Mouse (Mus musculus) liver, embryonic 13.5 days (tissue): ENCODE data around the gene Lce1i. TPM values are rescaled to one million over a fixed set of nuclear protein-coding genes. Genes with fewer than 3 reads are reported as not detected.
"Not testable (repeated sequence)": the region's sequence is repeated elsewhere in the genome, so short reads cannot be mapped to it uniquely, and the experiment has no call there.

Experiments
- ATAC-seq: fragments of 200-750 bp; cut with Nextera tagmentation; 2 replicates; pipeline ENCODE4 v1.8.0; 2017; ENCODE audit warnings: low read depth, mild to moderate bottlenecking, moderate number of reproducible peaks, moderate library complexity
- DNase-seq: peaks from one replicate; pipeline ENCODE4 v3.0.0; 2022
- H3K27ac ChIP-seq: fragments of 300-500 bp; sonication (generic); 2 replicates; pipeline ENCODE4 v1.5.1; 2015; ENCODE audit warnings: moderate library complexity, mild to moderate bottlenecking, inconsistent platforms
- H3K27me3 ChIP-seq: fragments of 300-500 bp; sonication (generic); 2 replicates; pipeline ENCODE4 v1.6.1; 2015; ENCODE audit warnings: mild to moderate bottlenecking, inconsistent platforms
- H3K36me3 ChIP-seq: fragments of 300-500 bp; sonication (generic); 2 replicates; pipeline ENCODE4 v1.6.1; 2015; ENCODE audit warnings: mild to moderate bottlenecking, inconsistent platforms
- H3K4me1 ChIP-seq: fragments of 300-500 bp; sonication (generic); replicated peaks from 2 replicates; pipeline ENCODE4 v1.6.1; 2015; ENCODE audit warnings: inconsistent platforms
- H3K4me2 ChIP-seq: fragments of 300-500 bp; sonication (generic); 2 replicates; pipeline ENCODE4 v1.6.1; 2015; ENCODE audit warnings: inconsistent platforms, mild to moderate bottlenecking, moderate library complexity
- H3K4me3 ChIP-seq: fragments of 300-500 bp; sonication (generic); replicated peaks from 2 replicates; pipeline ENCODE4 v1.5.1; 2015; ENCODE audit warnings: mild to moderate bottlenecking, inconsistent platforms
- H3K9ac ChIP-seq: fragments of 300-500 bp; sonication (generic); 2 replicates; pipeline ENCODE4 v1.6.1; 2015; ENCODE audit warnings: mild to moderate bottlenecking, inconsistent platforms
- H3K9me3 ChIP-seq: fragments of 300-500 bp; sonication (generic); replicated peaks from 2 replicates; pipeline ENCODE4 v1.6.1; 2016; ENCODE audit warnings: inconsistent platforms
- WGBS: fragments of 180-500 bp; shearing (Covaris S2); methylation state at CpG from one replicate; pipeline ENCODE4 v1.1.7; 2015; ENCODE audit not compliant: insufficient replicate concordance; 5-methylcytosine and 5-hydroxymethylcytosine counted together
- polyA plus RNA-seq: library from polyadenylated mRNA; unstranded; fragments of >200 nt; fragmentation: Nextera tagmentation; extraction: Ambion mirVana; gene quantifications from 2 replicates; pipeline ENCODE4 v1.2.1, GENCODE M21; 2015

Lce1i gene
- polyA plus RNA-seq, result not detected in 2 replicates

- H3K36me3 ChIP-seq, result no peaks in the 10 kb centered on the region
- no peaks in the 10 kb centered on the region for H3K9me3 ChIP-seq
- 40% methylated on average over 1 of the region's 1 CpGs for WGBS
- H3K27me3 ChIP-seq, result no peaks in the 10 kb centered on the region
- no peak within 1 kb of the TSS for H3K27ac ChIP-seq
- H3K4me2 ChIP-seq, result no peak within 1 kb of the TSS
- no peaks in the 10 kb centered on the region for H3K4me1 ChIP-seq
- H3K4me3 ChIP-seq, result no peak within 1 kb of the TSS
- ATAC-seq (no peak), DNase-seq (no peak)
- H3K9ac ChIP-seq, result no peak within 1 kb of the TSS
Observed at GRCm38 (mm10) chr3:92778799-92779198, at the start of gene Lce1i. Lce1i (minus strand) TSS chr3:92778899.

DNA sequence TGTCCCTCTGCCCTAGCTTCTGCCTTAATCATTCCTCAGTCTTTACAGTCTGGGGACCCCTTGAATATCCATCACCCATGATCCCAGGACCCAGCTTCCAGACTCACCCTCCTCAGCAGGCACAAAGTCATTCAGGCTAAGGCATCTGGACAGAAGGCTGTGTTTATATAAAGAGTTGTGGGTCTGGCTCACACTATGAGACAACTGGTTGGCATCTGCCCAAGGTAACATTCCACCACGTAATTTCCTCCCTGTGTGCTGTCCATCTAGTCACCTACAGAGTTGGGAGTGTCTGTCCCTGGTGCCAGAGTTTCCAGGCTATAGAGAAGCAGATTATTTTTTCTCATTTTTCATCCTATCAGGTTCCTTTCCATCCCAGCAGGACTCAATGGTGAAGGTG is 48.4 kb upstream of the Lce1i start, which contains the start of gene Kprp:
Kprp (minus strand) TSS at position 140 of the 400 bp plus-strand sequence.
- H3K27me3 ChIP-seq, result no peaks in the 10 kb centered on the region
- no peak within 1 kb of the TSS for H3K4me3 ChIP-seq
- H3K9me3 ChIP-seq, result peaks cover 5% of the 10 kb centered on the region; the same call in 1 of the 2 replicates
- no peaks in the 10 kb centered on the region for H3K36me3 ChIP-seq
- H3K4me2 ChIP-seq, result no peak within 1 kb of the TSS
- H3K4me1 ChIP-seq, result no peaks in the 10 kb centered on the region
- no peak within 1 kb of the TSS for H3K9ac ChIP-seq
- no peak for DNase-seq
- ATAC-seq, result no peak
- WGBS, result 30% methylated on average over 1 of the region's 1 CpGs
- no peak within 1 kb of the TSS for H3K27ac ChIP-seq

DNA sequence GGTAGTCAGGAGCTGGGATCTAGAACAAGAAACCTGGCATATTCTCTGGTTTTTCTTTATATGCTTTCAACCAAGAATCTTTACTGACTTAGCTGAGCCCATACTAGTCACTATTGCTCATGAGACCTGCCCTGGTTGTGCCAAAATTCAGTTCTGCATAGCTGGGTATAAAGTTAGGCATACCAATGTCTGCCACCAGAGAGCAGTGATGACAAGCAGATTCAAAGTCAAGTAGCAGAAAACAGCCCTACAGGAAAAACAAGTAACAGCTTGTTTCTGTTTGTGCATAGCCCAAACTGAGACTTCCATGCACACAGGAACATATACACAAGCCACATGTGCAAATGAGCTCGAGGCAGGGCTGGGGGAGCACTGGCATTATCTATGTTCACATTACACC is 47.1 kb upstream of the Lce1i start:
- Histone ChIP-seq H3K9me3 (peaks cover 5% of the 10 kb centered on the region; the same call in 1 of the 2 replicates), H3K4me3 (no peak overlapping the region), H3K27ac (no peak overlapping the region), H3K9ac (no peak overlapping the region), H3K4me1 (no peaks in the 10 kb centered on the region), H3K36me3 (no peaks in the 10 kb centered on the region), H3K4me2 (no peak overlapping the region), H3K27me3 (no peaks in the 10 kb centered on the region)
- 6% methylated on average over 1 of the region's 1 CpGs for WGBS
- ATAC-seq, result no peak
- no peak for DNase-seq

DNA sequence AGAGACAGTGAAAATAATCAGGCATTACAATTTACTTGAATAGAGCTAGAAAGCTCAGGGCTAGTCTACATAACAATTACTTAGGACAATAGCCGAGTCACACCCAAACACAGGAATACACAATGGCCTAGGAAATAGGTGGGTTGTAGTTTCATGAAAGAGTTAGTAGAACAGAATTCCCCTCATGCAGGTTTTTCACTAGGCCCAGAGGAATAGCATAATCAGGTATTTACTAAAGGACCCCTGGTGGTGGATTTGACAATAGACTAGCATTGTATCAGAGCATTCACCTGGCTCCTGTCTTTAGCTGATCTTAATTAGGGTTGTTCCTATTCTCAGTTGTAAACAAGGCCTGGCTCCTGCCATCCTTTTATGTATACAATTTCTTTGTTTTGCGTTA is 37.3 kb upstream of the Lce1i start:
- not testable (repeated sequence) for H3K9ac ChIP-seq, H3K27ac ChIP-seq, H3K9me3 ChIP-seq, DNase-seq, H3K27me3 ChIP-seq, H3K36me3 ChIP-seq, H3K4me3 ChIP-seq, H3K4me1 ChIP-seq, ATAC-seq, H3K4me2 ChIP-seq
- 72% methylated on average over 2 of the region's 2 CpGs for WGBS

GRCm38 (mm10) chr3:92815581-92815980 is 36.9 kb upstream of the Lce1i start:
- Histone ChIP-seq H3K9me3 (no peaks in the 10 kb centered on the region), H3K27ac (no peak overlapping the region), H3K4me1 (no peaks in the 10 kb centered on the region), H3K4me2 (no peak overlapping the region), H3K36me3 (no peaks in the 10 kb centered on the region), H3K4me3 (no peak overlapping the region), H3K27me3 (no peaks in the 10 kb centered on the region), H3K9ac (no peak overlapping the region)
- 76% methylated on average over 3 of the region's 3 CpGs for WGBS
- no peak for DNase-seq
- ATAC-seq, result no peak

- H3K4me1 ChIP-seq, result no peaks in the 10 kb centered on the region
- no peak for ATAC-seq
- no peaks in the 10 kb centered on the region for H3K36me3 ChIP-seq
- H3K27me3 ChIP-seq, result no peaks in the 10 kb centered on the region
- H3K4me3 ChIP-seq, result no peak within 1 kb of the TSS
- H3K9me3 ChIP-seq, result no peaks in the 10 kb centered on the region
- H3K9ac ChIP-seq, result no peak within 1 kb of the TSS
- H3K27ac ChIP-seq, result no peak within 1 kb of the TSS
- no peak for DNase-seq
- H3K4me2 ChIP-seq, result no peak within 1 kb of the TSS
Observed at GRCm38 (mm10) chr3:92807791-92808190, 29.1 kb upstream of the Lce1i start, which contains the start of gene Lce1k. Lce1k (minus strand) TSS chr3:92807891.

- 61% methylated on average over 1 of the region's 1 CpGs for WGBS
- H3K27ac ChIP-seq, result no peak within 1 kb of the TSS
- no peak within 1 kb of the TSS for H3K9ac ChIP-seq
- H3K4me2 ChIP-seq, result no peak within 1 kb of the TSS
- H3K9me3 ChIP-seq, result no peaks in the 10 kb centered on the region
- no peak for ATAC-seq
- no peaks in the 10 kb centered on the region for H3K27me3 ChIP-seq
- no peaks in the 10 kb centered on the region for H3K4me1 ChIP-seq
- H3K4me3 ChIP-seq, result no peak within 1 kb of the TSS
- no peak for DNase-seq
- no peaks in the 10 kb centered on the region for H3K36me3 ChIP-seq
Observed at GRCm38 (mm10) chr3:92790414-92790813, 11.7 kb upstream of the Lce1i start, which contains the start of gene Lce1j. Lce1j (minus strand) TSS chr3:92790514.

- whole genome bisulfite sequencing, result 10% methylated on average over 3 of the region's 3 CpGs
- DNase-seq (no peak), ATAC-seq (no peak)
- H3K27me3 ChIP-seq, result no peaks in the 10 kb centered on the region
- H3K27ac ChIP-seq, result no peak overlapping the region
- no peaks in the 10 kb centered on the region for H3K36me3 ChIP-seq
- H3K4me3 ChIP-seq, result no peak overlapping the region
- no peaks in the 10 kb centered on the region for H3K4me1 ChIP-seq
- H3K9me3 ChIP-seq, result no peaks in the 10 kb centered on the region
- H3K4me2 ChIP-seq, result no peak overlapping the region
- no peak overlapping the region for H3K9ac ChIP-seq
Observed at GRCm38 (mm10) chr3:92771573-92771972, 7.1 kb downstream of the Lce1i start.

DNA sequence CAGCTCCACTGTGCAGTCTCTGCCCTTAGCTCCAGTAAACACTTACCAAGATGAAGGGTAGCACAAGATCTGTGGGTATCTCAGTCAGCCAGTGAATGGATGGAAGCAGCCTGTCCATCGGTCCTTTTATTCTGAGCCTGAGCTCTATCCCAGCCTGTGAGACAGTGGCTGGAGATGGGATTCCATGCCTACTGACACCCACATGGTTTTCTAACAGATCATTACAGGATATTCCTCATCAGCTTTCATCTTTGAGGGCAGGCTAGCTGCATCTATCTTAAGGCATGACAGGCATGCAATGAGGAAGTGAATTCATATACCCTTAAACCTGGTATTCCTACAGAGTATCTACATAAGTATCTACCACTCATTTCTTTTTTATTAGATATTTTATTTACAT is 13.7 kb downstream of the Lce1i start, which contains the start of gene Lce1h:
Lce1h (minus strand) TSS at position 101 of the 400 bp plus-strand sequence.
- 79% methylated on average over 1 of the region's 1 CpGs for WGBS
- H3K27me3 ChIP-seq, result no peaks in the 10 kb centered on the region
- DNase-seq (no peak), ATAC-seq (no peak)
- H3K27ac ChIP-seq, result no peak within 1 kb of the TSS
- no peak within 1 kb of the TSS for H3K4me2 ChIP-seq
- no peaks in the 10 kb centered on the region for H3K4me1 ChIP-seq
- no peak within 1 kb of the TSS for H3K9ac ChIP-seq
- H3K36me3 ChIP-seq, result no peaks in the 10 kb centered on the region
- no peaks in the 10 kb centered on the region for H3K9me3 ChIP-seq
- H3K4me3 ChIP-seq, result no peak within 1 kb of the TSS

DNA sequence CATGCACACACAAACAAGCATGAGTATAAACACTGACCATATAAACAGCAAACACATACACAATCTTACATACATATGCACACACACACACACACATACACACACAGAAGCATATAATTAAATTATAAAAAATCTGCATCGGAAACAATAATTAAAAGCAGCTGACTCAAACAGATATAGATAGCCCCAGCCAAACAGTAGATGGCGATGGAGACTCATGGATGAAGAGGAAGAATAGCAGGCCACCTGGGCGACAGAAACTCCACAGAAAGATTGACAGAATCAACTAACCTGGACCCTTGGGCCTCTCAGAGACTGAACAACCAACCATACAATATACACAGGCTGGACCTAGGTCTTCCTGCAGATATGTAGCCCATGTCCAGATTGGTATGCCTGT is 25.5 kb downstream of the Lce1i start:
- Histone ChIP-seq H3K27me3 (no peaks in the 10 kb centered on the region), H3K9ac (no peak overlapping the region), H3K4me2 (no peak overlapping the region), H3K36me3 (no peaks in the 10 kb centered on the region), H3K9me3 (no peaks in the 10 kb centered on the region), H3K4me3 (no peak overlapping the region), H3K4me1 (no peaks in the 10 kb centered on the region), H3K27ac (no peak overlapping the region)
- no peak for DNase-seq
- WGBS, result 36% methylated on average over 3 of the region's 3 CpGs
- ATAC-seq, result no peak

DNA sequence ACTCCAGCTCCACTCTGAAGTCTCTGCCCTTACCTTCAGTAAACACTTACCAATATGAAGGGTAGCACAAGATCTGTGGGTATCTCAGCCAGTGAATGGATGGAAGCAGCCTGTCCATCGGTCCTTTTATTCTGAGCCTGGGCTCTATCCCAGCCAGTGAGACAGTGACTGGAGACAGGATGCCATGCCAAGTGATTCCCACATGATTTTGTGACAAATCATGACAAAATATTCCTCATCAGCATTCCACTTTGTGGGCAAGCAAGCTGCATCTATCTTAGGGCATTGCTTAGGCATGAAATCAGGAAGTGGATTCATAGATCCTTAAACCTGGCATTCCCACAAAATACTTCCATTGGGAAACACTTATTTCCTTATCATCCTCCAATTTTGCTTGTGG is 26.5 kb downstream of the Lce1i start, which contains the start of gene Lce1g:
Lce1g (minus strand) TSS at position 101 of the 400 bp plus-strand sequence.
- no peaks in the 10 kb centered on the region for H3K36me3 ChIP-seq
- no peak for DNase-seq
- H3K27ac ChIP-seq, result no peak within 1 kb of the TSS
- no peak for ATAC-seq
- H3K9ac ChIP-seq, result no peak within 1 kb of the TSS
- no peak within 1 kb of the TSS for H3K4me2 ChIP-seq
- H3K4me3 ChIP-seq, result no peak within 1 kb of the TSS
- H3K4me1 ChIP-seq, result no peaks in the 10 kb centered on the region
- no peaks in the 10 kb centered on the region for H3K9me3 ChIP-seq
- H3K27me3 ChIP-seq, result no peaks in the 10 kb centered on the region
- WGBS, result 52% methylated on average over 1 of the region's 1 CpGs

- DNase-seq (no peak), ATAC-seq (no peak)
- H3K27me3 ChIP-seq, result no peaks in the 10 kb centered on the region
- no peak within 1 kb of the TSS for H3K4me3 ChIP-seq
- no peak within 1 kb of the TSS for H3K27ac ChIP-seq
- 39% methylated on average over 1 of the region's 1 CpGs for WGBS
- H3K4me1 ChIP-seq, result no peaks in the 10 kb centered on the region
- H3K9me3 ChIP-seq, result no peaks in the 10 kb centered on the region
- no peak within 1 kb of the TSS for H3K9ac ChIP-seq
- no peak within 1 kb of the TSS for H3K4me2 ChIP-seq
- H3K36me3 ChIP-seq, result no peaks in the 10 kb centered on the region
Observed at GRCm38 (mm10) chr3:92738996-92739395, 39.7 kb downstream of the Lce1i start, which contains the start of gene Gm38119. Gm38119 (minus strand) TSS chr3:92739096.
